In genomic region chr1:43468207-43468606, GRCm38 (mm10) we compare ENCODE assay signal across 14 mouse cellular contexts. TPM values are rescaled to one million over a fixed set of nuclear protein-coding genes. Genes with fewer than 3 reads are reported as not detected.
A peak's percentile ranks its signal among the peaks of the same experiment; 100 is the strongest.
DNase-seq lines count a peak whose midpoint lies in the region; ATAC-seq and TF ChIP-seq lines count a peak whose summit lies in the region.
"Had no signal": no experiment of that assay in that cellular context is flagged by ENCODE, and none has a peak within 500 bp of the region (broad histone marks: within the 10 kb centered on the region; RNA-seq: fewer than 3 reads in every experiment).

No protein-coding gene starts in this region.

- TF ChIP-seq CTCF in heart, adult 2 months (IDR thresholded peaks at IDR 0.05), result no peak
- TF ChIP-seq CTCF in kidney, postnatal 0 days (IDR thresholded peaks at IDR 0.05; ENCODE audit: low read depth), result no peak

- DNase-seq in heart, adult 2 months, result no peak
- no peak for DNase-seq in heart, adult 8-10 months (ENCODE audit: low spot score)
- DNase-seq in kidney, postnatal 0 days (ENCODE audit: low spot score), result no peak
- DNase-seq in spleen, postnatal 4 days (ENCODE audit: low spot score in 2 of 2), result no peak
- DNase-seq: heart, postnatal 4 days; midbrain, embryonic 14.5 days had no signal

- peaks cover 33% of the 10 kb centered on the region for H3K4me1 ChIP-seq in heart, adult 2 months (ENCODE audit: control insufficient read depth, insufficient read depth, low read length)
- H3K4me1 ChIP-seq in kidney, postnatal 0 days (replicated peaks; ENCODE audit: insufficient read depth, low read length), result peaks cover 32% of the 10 kb centered on the region
- peaks cover 50% of the 10 kb centered on the region for H3K4me1 ChIP-seq in kidney, embryonic 14.5 days (ENCODE audit: control insufficient read depth, insufficient read depth, low read length)

- ATAC-seq in kidney, postnatal 0 days (replicated peaks; ENCODE audit: low FRiP score, low read depth), result no peak
- ATAC-seq in kidney, embryonic 14.5 days (ENCODE audit: low FRiP score, low TSS enrichment), result no peak
- ATAC-seq in common myeloid progenitor, adult 5-6 weeks (replicated peaks; ENCODE audit: low read depth, poor library complexity, severe bottlenecking), result peak; percentile 9
- ATAC-seq in megakaryocyte progenitor cell, adult 5-6 weeks (replicated peaks; ENCODE audit: poor library complexity), result 0 out of 2 replicates have a peak, but pooled peaks have one; percentile 4
- ATAC-seq in inflammation-experienced regulatory T-cells, adult 6 months, result no peak
- ATAC-seq: intestine, embryonic 16.5 days had no signal

- TF ChIP-seq EP300 in heart, adult 2 months (IDR thresholded peaks at IDR 0.05; ENCODE audit: insufficient read depth, low read depth, low read length), result no peak

- peak overlapping the region; percentile 15; the same call in 1 of the 2 replicates for H3K27ac ChIP-seq in heart, adult 2 months
- H3K27ac ChIP-seq in kidney, postnatal 0 days, result 0 out of 2 replicates have a peak overlapping the region, but pooled peaks have one; percentile 25
- H3K27ac ChIP-seq in kidney, embryonic 14.5 days (ENCODE audit: low read depth, low read length), result no peak overlapping the region
- H3K27ac ChIP-seq: embryonic facial prominence, embryonic 12.5 days; forebrain, embryonic 12.5 days; stomach, embryonic 15.5 days had no signal

- H3K9me3 ChIP-seq in kidney, postnatal 0 days (replicated peaks; ENCODE audit: low read length), result no peaks in the 10 kb centered on the region
- H3K9me3 ChIP-seq in kidney, embryonic 14.5 days (ENCODE audit: control insufficient read depth, low read length), result no peaks in the 10 kb centered on the region
- H3K9me3 ChIP-seq: embryonic facial prominence, embryonic 12.5 days; forebrain, embryonic 12.5 days; stomach, embryonic 15.5 days had no signal

- 43% methylated on average over 7 of the region's 7 CpGs for WGBS in heart, adult 2 months
- 48% methylated on average over 7 of the region's 7 CpGs for WGBS in kidney, postnatal 0 days
- WGBS in kidney, embryonic 14.5 days, result 65% methylated on average over 7 of the region's 7 CpGs

- no peak overlapping the region for H3K4me2 ChIP-seq in kidney, postnatal 0 days (ENCODE audit: low read length)
- no peak overlapping the region for H3K4me2 ChIP-seq in kidney, embryonic 14.5 days (replicated peaks; ENCODE audit: low read depth, low read length)
- H3K4me2 ChIP-seq: embryonic facial prominence, embryonic 12.5 days; forebrain, embryonic 12.5 days; stomach, embryonic 15.5 days had no signal

- H3K79me2 ChIP-seq in heart, adult 2 months (replicated peaks; ENCODE audit: control insufficient read depth, insufficient read depth, low read length), result peaks cover 8% of the 10 kb centered on the region

- H3K36me3 ChIP-seq in heart, adult 2 months (ENCODE audit: control insufficient read depth, insufficient read depth, low read length), result peaks cover 4% of the 10 kb centered on the region
- no peaks in the 10 kb centered on the region for H3K36me3 ChIP-seq in kidney, postnatal 0 days (ENCODE audit: insufficient read depth, low read length)
- H3K36me3 ChIP-seq in kidney, embryonic 14.5 days (ENCODE audit: control insufficient read depth, insufficient read depth, low read length), result no peaks in the 10 kb centered on the region
- H3K36me3 ChIP-seq: embryonic facial prominence, embryonic 12.5 days; forebrain, embryonic 12.5 days; stomach, embryonic 15.5 days had no signal

- no peak overlapping the region for H3K9ac ChIP-seq in heart, adult 2 months (ENCODE audit: low read depth, low read length)
- H3K9ac ChIP-seq in kidney, postnatal 0 days (ENCODE audit: low read depth, low read length), result no peak overlapping the region
- H3K9ac ChIP-seq in kidney, embryonic 14.5 days (ENCODE audit: low read depth, low read length), result no peak overlapping the region
- H3K9ac ChIP-seq: embryonic facial prominence, embryonic 12.5 days; forebrain, embryonic 12.5 days; stomach, embryonic 15.5 days had no signal

- TF ChIP-seq POLR2A in heart, adult 2 months (IDR thresholded peaks at IDR 0.05; ENCODE audit: insufficient read depth, low read depth, low read length), result no peak

- H3K27me3 ChIP-seq in heart, adult 2 months (ENCODE audit: control insufficient read depth, insufficient read depth, low read length), result no peaks in the 10 kb centered on the region
- H3K27me3 ChIP-seq in kidney, postnatal 0 days (ENCODE audit: insufficient read depth, low read length), result no peaks in the 10 kb centered on the region
- H3K27me3 ChIP-seq in kidney, embryonic 14.5 days (ENCODE audit: control insufficient read depth, insufficient read depth, low read length), result no peaks in the 10 kb centered on the region
- H3K27me3 ChIP-seq: embryonic facial prominence, embryonic 12.5 days; forebrain, embryonic 12.5 days; stomach, embryonic 15.5 days had no signal

- H3K4me3 ChIP-seq in heart, adult 2 months, result no peak overlapping the region
- no peak overlapping the region for H3K4me3 ChIP-seq in kidney, postnatal 0 days (replicated peaks; ENCODE audit: low read depth, low read length)
- H3K4me3 ChIP-seq in kidney, embryonic 14.5 days (ENCODE audit: low read length), result no peak overlapping the region
- H3K4me3 ChIP-seq: embryonic facial prominence, embryonic 12.5 days; forebrain, embryonic 12.5 days; stomach, embryonic 15.5 days had no signal

- intact Hi-C loops in heart, adult 2 months (cut with DNase I), result loop anchor here (5.0 kb wide), 1 partner anchor 64 kb away; no protein-coding TSS in a partner anchor

RNA-seq across cellular contexts. Expression of gene Nck2, which starts 23.8 kb away (rescaled TPM):
- total RNA-seq in heart, adult 2 months (2021), result 10 to 100 TPM; 11.9 to 15.3 TPM
- 11.7 and 12.9 TPM in 2 replicates for polyA plus RNA-seq in heart, adult 2 months (2012; rRNA removed)
- 10 to 100 TPM; 10.9 to 15.9 (median 13.0) TPM for total RNA-seq in heart, adult 8-10 months (2022)
- polyA plus RNA-seq in kidney, postnatal 0 days (2015; fragmentation: Nextera tagmentation; extraction: Ambion mirVana), result 41.8 and 43.0 TPM in 2 replicates
- polyA plus RNA-seq in kidney, embryonic 14.5 days (2014; fragmentation: Nextera tagmentation; extraction: Ambion mirVana), result 43.6 and 54.0 TPM in 2 replicates
- total RNA-seq in common myeloid progenitor, adult 5-6 weeks (2017), result 16.6 and 25.2 TPM in 2 replicates
- total RNA-seq in megakaryocyte progenitor cell, adult 5-6 weeks (2015), result 5.4 and 9.8 TPM in 2 replicates
- 14.5 and 15.8 TPM in 2 replicates for total RNA-seq in megakaryocyte progenitor cell, adult 5-6 weeks (2017)
- 10 to 100 TPM; 14.9 to 24.1 (median 18.7) TPM for polyA plus RNA-seq in inflammation-experienced regulatory T-cells, adult 6 months (2017; shearing (Covaris generic))

Comparison
In these comparisons a context has a peak if more than half of its experiments do, and no peak if none do; other contexts are left out.
1. ATAC-seq: peak in common myeloid progenitor, adult 5-6 weeks (single experiment) and megakaryocyte progenitor cell, adult 5-6 weeks (single experiment); none in kidney, postnatal 0 days (single experiment), kidney, embryonic 14.5 days (single experiment) and inflammation-experienced regulatory T-cells, adult 6 months (single experiment).